Mouse (Mus musculus) cerebral cortex, adult 2 months (tissue): Measurements from ENCODE around the gene Zfp526.

Source experiments
- WGBS: fragments of 180-500 bp; shearing (Covaris S2); methylation state at CpG from one replicate; pipeline ENCODE4 v1.1.7; 2018; 5-methylcytosine and 5-hydroxymethylcytosine counted together

Zfp526 gene

GRCm38 (mm10) chr7:25240631-25241030, 19.4 kb downstream of the Zfp526 start:
- WGBS, result 34% methylated on average over 7 of the region's 7 CpGs

DNA sequence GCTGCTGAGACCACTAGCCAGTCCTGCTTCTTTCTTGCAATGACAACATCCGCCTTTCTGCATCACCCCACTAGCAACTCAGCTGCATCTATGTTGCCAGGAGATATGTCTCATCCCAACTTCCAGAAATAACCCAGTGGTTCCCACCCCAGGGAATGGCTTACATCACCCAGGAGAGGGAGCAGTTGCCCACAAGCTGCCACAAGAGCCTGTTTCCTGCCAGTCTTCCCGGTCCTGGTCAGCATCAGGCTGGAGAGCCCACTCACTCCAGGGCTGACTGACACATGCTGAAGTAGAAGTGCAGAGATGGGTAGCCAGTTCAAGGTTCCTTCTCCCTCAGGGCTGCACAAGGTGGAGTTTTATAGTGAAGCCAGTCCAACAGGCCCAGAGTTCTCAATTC, 19.8 kb downstream of the Zfp526 start:
- WGBS, result 7% methylated on average over 2 of the region's 2 CpGs

DNA sequence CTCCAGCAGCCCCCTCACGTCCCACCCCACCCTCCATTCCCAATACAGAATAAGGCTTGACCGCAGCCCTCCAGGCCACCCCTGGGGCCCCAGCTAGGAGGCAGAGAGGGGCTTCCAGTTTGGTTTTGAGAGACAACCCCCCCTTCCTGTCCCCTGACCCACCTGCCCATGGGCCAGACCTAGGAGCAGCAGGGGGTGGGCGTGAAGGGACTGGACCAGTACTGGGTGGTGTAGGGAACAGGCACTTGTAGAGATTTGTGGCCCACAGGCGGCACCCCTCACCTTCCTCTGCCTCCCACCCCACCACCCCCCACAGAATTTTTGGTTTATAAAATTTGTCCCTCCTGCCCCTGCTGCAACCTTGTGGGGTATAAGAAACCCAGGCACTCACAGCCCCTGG, 22.1 kb downstream of the Zfp526 start:
- 76% methylated on average over 4 of the region's 4 CpGs for WGBS

DNA sequence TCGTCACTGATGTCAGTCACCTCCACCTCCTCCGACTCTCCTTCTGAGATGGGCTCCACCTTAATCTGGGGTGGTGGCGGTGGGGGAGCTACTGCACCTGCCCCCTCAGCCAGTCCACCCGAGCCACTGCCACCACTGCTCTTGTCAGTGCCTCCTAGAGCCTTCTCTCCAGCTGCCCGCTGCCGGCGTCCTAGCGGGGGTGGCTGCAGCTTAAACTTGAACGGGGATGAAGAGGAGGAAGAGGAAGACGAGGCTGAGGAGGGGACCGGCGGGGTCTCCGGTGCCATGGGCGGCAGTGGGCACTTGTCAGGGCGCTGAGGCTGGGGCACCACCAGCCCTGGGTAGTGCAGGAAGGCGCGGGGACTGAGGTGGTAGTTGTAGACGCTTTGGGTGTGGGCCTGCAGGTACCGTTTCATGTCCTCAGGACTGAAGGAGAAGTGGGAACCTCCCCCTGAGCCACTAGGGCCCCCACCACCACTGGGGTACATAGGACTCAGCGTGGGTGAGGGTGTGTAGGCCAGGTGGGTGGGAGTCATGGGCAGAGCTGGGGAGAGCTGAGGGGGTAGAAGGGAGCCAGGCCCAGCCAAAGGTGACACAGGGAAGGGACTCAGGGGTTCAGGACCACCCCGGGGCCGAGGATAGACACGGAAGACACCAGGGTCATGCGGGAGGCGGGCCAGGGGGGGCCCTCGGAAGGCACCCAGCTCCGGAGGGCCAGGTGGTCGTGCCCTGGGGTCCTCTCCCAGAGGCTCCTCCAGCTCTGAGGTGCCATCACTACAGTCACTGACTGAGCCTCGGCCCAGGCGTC, 23.5 kb downstream of the Zfp526 start:
- 57% methylated on average over 30 of the region's 30 CpGs for WGBS

DNA sequence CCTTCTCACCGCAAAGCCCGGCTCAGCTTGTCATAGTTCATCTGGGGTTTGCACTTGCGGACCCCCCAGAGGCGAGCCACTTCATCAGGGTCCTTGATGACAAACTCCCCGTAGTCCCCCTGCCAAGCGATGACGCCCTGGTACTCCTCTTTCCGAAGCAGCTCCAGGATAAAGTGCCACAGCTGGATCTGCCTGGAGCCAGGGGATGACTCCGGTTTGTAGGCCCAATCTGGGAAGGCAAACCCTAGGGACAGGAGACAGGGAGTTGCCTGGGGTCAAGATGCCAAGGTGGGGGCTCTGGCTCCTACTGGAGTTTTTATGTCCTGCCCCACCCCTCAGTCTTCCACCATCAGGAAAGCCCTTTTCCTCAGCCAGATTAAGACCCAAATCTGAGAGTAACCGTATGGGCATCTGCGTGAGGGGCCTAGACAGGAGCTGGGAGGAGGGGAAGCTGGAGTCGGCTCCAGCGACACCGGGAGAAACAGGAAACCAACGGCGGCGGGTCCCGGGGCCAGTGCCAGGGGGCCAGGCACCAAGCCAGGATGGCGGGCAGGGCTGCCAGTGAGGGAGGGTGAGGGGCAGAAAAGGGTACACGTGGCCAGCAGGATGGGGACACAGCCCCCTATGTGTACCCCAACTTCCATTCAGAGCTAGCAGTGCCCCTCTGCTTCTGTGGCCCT, 25.0 kb downstream of the Zfp526 start:
- 16% methylated on average over 20 of the region's 20 CpGs for WGBS

DNA sequence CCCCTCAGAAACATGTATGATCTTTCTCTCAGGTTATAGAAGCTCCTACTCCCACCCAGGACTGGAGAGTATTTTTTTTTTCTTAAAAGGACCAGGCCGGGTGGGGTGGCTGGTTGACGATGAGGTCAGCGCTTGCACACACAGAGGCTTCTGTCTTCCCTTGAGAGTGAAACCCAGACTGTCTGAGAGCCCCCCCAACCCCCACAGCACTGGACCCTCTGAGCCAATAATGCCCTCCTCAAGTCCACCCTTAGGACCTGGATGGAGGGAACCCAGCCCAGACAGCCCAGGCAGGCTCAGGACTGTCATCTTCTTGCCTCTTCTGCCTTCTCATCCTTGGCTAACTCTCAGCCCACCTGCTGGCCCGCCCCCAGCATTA, 25.5 kb downstream of the Zfp526 start:
- 2% methylated on average over 4 of the region's 4 CpGs for WGBS

- WGBS, result 3% methylated on average over 3 of the region's 3 CpGs
Observed at GRCm38 (mm10) chr7:25247498-25247897, 26.3 kb downstream of the Zfp526 start.

DNA sequence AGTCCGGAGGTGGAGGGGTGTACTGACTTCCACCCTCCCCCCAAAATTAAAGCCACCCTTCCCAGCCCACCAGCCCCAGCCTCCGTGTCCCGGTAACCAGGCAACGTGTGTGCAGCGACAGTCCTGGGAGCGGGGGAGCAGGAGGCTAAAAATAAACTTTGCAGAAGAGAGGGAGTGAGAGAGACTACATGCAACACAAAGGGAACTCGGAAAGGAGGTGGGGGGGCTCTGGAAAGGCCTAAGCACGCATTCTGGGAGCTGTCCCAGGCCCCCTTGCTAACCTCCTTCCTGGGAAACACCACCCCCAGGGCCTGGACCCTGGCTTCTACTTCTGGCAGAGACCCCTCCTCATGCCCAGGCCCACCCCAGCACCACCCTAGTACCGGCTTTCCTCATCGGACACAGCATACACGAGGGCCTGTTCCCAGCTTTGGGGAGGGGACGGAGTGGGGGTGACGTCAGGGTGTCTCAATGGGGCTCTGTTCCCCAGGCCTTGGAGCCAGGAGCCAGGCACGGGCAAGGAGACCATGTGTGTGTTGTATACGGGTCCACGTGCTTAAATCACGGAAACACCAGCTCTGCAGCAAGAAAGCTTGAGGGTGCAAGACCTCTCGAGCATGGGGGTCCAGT, 26.9 kb downstream of the Zfp526 start:
- under 1% methylated on average over 18 of the region's 18 CpGs for WGBS

DNA sequence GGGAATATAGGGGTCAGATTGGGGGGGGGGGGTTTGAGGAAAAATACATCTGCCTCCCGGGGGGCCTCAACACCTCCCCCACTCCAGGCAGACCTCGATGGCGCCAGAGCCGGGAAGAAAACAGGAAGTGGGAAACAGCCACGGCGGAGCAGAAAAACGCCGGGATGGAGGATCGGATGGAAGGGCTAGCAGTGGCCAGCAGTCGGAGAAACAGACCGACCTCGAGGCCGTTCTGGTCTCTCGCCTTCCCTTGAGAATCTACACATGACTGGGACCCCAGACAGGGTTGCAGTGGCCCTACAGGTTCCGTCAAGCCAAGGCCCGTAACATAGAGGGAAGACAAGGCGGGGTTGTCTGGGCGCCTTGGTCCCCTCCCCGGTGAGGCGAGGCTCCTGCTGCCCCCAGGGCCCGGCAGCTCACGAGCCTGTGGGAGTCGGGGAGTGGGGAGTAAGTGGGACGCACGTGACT, 27.7 kb downstream of the Zfp526 start:
- WGBS, result under 1% methylated on average over 25 of the region's 25 CpGs

- under 1% methylated on average over 57 of the region's 73 CpGs for WGBS
Observed at GRCm38 (mm10) chr7:25249314-25250140, 28.3 kb downstream of the Zfp526 start.

DNA sequence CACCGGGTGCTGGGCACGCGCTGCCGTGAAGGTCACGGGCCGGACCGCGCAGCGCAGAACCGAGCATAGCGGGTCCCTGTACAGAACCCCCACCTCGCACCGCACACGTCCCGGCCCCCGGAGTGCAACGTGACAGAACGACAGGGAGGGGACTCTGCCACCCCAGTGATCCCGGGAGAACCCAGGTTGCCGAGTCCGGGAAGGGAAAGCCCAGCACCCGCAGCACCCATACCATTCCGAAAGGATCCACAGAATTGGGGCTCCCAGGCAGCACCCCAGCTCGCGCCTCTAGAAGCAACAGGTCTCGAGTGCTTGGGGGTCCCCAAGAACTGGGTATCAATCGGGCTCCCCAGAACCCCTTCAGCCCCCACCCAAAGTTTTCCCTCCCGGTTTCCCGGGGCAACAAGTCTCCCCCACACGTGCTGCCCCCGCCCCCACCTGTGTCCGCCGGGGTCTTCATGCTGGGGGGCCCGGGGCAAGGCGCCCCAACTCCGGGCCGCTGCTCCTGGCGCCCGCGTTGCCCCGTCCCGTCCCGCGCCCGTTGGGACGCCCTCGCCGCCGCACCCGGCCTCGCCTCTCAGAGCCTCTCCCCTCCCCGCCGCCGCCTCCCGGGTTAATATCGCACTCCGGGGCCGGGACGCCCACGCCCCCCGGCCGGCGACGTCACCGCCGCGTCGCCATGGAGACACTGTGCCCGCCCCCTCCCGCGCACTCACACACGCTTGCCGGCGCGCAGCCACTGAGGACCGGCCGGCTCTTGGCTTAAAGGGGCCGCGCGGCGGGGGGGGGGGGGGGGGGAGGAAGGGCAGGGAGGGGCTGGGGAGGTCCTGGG, 29.1 kb downstream of the Zfp526 start, which contains the start of gene Erf:
Gene Erf, minus strand, starts transcription at position 621 of the 832 bp plus-strand sequence.
- WGBS, result under 1% methylated on average over 74 of the region's 81 CpGs

GRCm38 (mm10) chr7:25251071-25251791, 30.0 kb downstream of the Zfp526 start:
- WGBS, result under 1% methylated on average over 22 of the region's 22 CpGs

DNA sequence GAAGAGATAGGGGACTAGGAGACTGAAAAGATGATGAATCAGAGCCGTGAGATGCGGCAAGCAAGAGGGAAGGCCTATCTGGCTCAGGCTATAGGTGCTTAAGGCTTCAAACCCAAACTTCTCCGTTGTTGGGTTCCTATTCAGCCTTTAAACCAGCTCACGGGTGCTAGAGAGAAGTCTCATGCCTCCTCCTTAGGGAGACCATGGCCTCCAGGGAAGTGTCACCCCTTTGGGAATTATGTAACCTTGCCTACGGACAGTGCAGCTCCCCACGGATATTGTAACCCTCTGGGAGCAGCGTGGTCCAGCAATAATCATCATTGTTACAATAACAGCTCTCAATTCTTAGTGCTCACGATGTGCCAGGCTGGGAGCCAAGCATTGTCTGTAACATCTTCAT, 30.6 kb downstream of the Zfp526 start:
- 5% methylated on average over 8 of the region's 8 CpGs for whole genome bisulfite sequencing

DNA sequence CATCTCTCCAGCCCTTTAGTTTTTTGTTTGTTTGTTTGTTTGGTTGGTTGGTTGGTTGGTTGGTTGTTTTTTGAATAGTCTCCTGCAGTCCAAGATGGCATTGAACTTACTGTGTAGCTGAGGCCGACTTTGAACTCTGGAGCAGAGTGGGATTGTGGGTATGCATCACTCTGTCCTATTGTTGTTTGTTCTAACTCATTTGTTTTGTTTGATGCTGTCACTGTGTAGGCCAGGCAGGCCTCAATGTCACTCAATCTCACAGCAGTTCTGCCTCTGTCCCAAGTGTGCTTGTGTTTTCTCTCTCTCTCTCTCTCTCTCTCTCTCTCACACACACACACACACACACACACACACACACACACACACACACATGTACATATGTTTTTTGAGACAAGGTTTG, 40.7 kb downstream of the Zfp526 start:
- 86% methylated on average over 1 of the region's 1 CpGs for whole genome bisulfite sequencing

GRCm38 (mm10) chr7:25263968-25264870, 43.0 kb downstream of the Zfp526 start:
- WGBS, result 69% methylated on average over 17 of the region's 17 CpGs

- WGBS, result 83% methylated on average over 5 of the region's 5 CpGs
Observed at GRCm38 (mm10) chr7:25265743-25266142, 44.5 kb downstream of the Zfp526 start.

GRCm38 (mm10) chr7:25266180-25266962, 45.1 kb downstream of the Zfp526 start:
- whole genome bisulfite sequencing, result 92% methylated on average over 8 of the region's 8 CpGs

- under 1% methylated on average over 29 of the region's 29 CpGs for WGBS
Observed at GRCm38 (mm10) chr7:25267301-25267750, 46.1 kb downstream of the Zfp526 start, which contains the start of gene Cic. TSS of gene Cic (plus strand) at chr7:25267704.
